Mouse (Mus musculus): Measurements from ENCODE around the gene Eda2r.
A peak's percentile ranks its signal among the peaks of the same experiment; 100 is the strongest.

The Eda2r gene

DNA sequence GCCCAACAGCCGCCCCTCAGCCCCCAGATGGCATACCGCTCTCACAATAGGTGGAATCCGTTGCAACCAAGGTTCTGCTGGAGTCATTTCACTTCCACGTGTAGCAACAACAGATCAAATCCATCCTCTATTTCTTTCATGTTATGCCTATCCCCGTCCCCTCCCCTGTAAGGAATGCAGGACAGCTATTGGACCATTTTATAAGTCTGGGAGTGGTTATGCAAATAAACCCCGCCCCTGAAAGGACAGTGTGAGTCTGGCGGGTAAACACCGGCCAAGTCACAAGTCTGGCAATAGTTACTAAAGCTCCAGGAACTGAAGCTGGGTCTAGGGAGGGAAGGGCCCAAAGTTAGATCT lies at the start of gene Eda2r:
TSS of gene Eda2r (minus strand) at position 152 of the 357 bp plus-strand sequence.
- DNase-seq: peak; percentile 30

DNA sequence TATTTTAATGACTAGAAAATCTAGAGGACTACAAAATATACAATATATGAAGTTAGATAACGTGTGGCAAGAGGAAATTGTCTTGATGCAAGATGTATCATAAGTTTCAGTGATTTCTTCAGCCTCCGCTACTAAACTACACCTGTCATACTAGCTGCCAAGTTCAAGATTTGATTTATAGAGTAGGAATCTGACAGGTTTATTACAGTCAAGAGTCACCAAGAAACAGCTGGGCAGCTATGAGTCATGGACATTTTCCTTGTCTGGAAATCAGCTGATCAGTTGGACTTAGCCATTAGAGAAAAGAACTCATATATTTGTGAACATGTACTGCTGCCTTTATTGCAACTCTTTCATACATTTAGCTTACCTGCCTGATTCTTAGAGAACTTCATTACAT lies 20.9 kb upstream of the Eda2r start:
- no peak for DNase-seq

DNA sequence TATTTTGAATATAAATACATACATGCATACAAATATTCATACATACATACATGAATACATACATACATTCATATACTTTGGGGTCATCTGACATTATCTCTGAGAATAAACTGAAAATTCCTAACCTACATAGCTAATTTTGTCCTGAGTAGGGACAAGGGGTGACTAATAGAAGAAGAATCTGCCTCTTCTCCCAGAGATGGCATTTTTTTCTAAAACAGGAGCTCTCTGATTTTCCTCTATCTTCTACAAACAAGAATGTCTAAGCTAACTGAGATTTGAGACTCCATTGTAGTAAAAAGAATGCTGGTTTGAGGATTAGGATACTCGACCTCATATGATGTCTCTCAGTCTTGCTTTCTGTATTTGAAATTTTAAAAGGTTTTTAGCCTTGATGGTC lies 1.1 kb upstream of the Eda2r start:
- no peak for DNase-seq

DNA sequence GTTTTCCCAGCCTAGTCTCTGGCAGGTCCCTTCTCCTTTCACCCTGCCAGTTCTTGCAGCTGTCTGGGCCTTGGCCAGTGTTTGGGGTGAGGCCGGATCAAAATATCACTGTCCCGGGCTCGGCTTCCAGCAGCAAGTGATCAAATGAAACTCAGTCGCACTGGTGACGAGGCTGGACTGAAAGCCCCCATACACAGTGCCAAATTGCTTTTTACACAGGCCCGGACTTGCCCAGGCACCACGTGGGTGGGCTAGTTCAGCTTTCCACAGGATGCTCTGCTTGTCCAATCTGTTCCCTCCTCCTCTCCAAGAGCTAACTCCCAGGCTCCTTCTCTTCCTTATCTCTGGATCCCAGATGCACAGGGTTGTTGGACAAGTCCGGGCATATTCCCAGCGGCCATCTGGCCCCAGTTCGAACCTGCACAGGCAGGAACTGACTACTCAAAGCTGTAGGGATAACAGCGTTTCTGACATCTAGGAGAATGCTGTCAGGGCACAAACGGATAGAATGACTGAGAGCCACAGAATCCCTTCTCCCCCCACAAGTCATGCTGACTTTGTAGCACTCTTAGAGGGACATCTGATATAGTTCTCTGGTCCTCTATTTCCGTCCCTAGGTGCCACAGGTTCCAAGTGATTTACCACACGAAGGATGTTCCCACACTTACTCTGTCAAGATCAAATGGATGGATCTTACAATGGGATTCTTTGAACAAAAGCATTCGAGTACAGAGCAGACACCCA lies 523 bp downstream of the Eda2r start:
- DNase-seq: no peak

DNA sequence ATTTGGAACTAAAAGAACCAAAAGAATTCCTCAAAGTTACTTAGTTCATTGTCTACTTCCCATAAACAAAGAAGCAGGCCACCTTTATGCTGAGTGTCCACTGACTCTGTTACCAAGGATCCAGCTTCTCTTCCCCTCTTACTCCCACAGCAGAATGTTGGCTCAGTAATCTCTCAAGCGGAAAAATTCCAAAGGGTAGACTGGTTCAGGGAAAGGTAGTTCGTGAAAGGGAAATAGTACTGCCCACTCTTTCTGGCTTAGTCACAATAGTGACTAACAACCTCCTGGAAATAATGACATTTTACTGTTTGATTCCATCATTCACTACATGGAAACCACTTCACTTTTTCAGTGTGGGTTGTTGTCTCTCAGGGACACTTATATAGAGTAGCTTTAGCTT lies 4.2 kb downstream of the Eda2r start:
- no peak for DNase-seq

DNA sequence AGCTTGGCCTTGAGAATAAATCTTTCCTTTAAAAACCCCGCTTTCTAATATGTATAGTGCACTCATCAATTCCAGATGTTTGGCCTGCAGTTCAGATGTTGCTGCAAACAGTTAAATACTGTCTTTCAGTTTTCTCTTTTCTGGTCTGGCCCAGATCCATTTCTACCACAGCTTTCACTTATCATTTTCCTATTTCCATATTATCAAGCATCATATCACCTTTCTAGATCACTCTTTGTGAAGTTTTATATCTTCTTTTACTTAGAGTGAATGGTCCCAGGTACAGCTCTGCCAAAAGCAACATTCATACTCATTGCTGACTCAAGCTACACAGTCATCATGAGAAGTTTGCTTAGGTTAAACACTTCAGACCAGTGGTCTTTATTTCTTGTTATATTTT lies 7.8 kb downstream of the Eda2r start:
- no peak for DNase-seq

DNA sequence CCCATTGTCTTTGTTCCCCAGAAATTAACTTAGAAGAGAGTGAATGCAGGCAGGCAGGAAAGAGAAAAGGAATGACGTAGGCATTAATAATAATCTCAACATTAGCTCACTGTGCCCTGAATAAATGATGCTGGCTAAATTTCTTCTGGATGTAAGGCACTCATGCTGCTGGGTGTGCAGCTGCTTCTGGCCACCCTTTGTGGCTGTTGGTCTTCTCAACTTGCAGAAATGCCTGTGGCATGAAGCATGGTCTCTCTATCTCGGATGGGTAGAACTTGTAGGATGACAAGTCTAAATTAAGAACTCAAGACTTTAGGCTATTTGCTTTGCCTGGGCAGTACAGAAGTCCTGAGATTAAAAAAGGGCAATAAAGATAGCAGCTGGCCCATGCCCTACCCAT lies 8.3 kb downstream of the Eda2r start:
- no peak for DNase-seq

DNA sequence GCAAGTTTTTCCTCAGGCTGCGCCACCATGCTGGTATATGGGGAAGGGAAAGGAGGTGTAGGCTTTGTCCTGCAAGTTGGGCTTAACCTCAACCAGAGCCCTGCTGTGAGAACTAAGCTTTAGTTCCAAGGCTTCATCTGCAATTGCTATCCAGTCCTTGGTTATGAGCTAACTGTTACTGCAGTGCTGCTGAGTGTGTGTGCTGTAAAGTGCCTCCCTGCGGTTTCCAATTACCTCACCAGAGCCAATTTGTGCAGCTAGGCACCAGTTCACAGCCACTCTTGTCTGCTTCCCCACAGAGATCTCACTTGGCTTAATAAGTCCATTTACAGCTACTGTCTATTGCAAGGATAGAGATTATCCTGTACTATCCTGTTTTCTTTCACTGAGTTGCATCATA lies 16.1 kb downstream of the Eda2r start:
- DNase-seq: no peak

DNA sequence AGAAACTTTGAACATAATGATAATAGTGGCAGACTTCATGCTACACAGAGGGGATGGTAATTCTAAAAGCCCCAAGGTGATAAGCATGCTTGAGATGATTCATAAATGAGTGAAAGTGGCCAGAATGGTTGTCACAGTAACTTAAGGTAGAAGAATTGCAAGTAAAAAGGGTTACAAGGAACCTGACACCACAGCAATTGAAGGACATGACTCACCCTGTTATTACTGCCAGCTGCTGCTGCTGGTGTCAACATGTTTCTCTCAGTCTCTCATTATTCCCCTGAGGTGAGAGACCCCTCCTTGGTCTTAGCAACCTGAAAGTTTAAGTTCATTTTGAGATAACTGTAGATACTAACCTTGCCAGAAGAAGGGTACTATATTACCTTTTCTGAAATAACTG lies 49.1 kb downstream of the Eda2r start:
- no peak for DNase-seq
